Mouse (Mus musculus) right cerebral cortex, postnatal 14 days (tissue): Measurements from ENCODE around the gene Spem1.
"Not testable (repeated sequence)": the region's sequence is repeated elsewhere in the genome, so short reads cannot be mapped to it uniquely, and the experiment has no call there.

Source experiments
- DNase-seq: peaks from one replicate; pipeline ENCODE4 v3.0.0; 2022

Gene Spem1

GRCm38 (mm10) chr11:69822080-69822479 lies at the start of gene Spem1:
TSS of gene Spem1 (minus strand) at chr11:69822180.
- no peak for DNase-seq

DNA sequence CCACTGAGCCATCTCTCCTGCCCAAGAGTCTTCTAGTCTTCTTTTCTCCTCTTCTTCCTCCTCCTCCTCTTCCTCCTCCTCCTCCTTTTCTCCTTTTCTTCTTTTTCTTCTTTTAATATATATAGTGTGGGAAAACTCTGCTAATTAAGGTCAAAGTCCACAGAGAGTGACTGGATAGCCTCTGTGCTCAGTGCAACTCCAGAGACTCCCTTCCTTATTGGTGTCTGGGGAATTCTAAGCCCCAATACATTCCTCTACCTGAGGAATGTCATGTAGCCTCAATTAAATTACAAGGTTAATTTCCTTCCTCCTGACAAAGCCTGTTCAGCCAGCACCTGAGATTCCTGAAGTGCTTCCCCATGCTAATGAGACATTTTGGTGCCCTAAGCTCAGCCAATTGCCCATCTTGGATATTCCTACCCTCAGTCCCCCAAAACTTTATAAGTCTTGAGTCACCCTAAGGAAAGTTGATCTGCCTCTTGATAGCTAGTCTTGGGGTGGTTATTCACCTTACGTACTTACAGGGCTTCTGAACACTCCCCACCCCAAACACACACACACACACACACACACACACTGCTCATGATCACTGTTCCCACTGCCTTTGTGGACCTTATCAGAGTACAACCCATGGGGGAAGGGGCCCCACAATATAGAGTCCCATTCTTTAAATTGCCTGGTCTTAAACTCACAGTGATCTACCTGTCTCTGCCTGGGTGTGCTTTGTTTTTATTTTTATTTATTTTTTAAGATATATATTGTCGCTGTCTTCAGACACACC lies 48.5 kb upstream of the Spem1 start:
- DNase-seq, result no peak

- no peak for DNase-seq
These were observed 45.4 kb upstream of the Spem1 start for GRCm38 (mm10) chr11:69867335-69867734.

GRCm38 (mm10) chr11:69865561-69865960 lies 43.6 kb upstream of the Spem1 start:
- DNase-seq, result no peak

GRCm38 (mm10) chr11:69864138-69864860 lies 42.3 kb upstream of the Spem1 start:
- DNase-seq, result no peak

- not testable (repeated sequence) for DNase-seq
These were observed 41.7 kb upstream of the Spem1 start for GRCm38 (mm10) chr11:69863729-69864128.

DNA sequence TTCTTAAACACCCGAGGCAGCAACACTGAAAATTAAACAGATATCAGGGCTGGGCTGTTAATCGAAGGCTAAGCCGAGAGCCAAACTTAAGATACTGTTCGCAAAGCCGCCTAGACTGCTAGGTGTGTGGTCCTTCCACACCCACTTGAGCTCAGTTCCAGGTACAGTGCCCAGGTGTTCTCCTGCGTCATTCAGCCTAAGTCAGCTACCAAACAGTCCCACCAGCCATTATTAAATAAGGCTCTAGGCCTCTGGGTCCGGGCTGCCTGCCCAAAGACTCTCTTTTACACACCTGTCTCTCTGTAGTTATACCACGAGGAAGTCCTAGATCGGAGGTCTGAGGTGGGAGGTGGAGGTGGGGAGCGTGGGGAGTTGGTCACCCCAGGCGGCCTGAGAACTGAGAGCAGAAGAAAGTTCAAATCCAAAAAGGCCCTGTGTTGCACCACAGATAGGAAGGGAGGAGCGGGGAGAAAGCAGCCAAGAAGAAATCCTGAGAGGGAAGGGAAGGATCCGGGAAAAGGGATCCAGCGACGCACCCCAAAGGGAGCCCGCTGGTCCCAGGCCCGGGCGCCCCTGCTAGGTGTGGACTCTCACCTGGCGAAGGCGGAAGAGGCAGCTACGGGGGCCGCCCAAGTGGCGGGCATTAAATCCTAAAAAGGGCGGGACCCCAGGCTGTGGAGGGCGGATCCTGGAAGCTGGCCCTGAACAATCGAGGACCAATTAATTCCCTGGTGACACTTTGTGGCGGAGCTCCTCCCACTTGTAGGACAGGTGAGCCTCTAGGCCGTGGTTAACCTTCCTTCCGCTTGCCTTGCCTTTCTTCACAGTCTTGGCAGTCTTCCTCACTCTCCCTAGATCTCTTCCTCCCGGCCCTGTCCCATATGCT lies 36.4 kb upstream of the Spem1 start, which contains the start of gene Tnk1:
Tnk1 (minus strand) TSS at position 618 of the 886 bp plus-strand sequence.
- no peak for DNase-seq

GRCm38 (mm10) chr11:69855347-69855746 lies 33.4 kb upstream of the Spem1 start:
- no peak for DNase-seq

GRCm38 (mm10) chr11:69854680-69855079 lies 32.7 kb upstream of the Spem1 start:
- no peak for DNase-seq

GRCm38 (mm10) chr11:69853994-69854393 lies 32.0 kb upstream of the Spem1 start:
- DNase-seq, result no peak

- no peak for DNase-seq
These were observed 28.8 kb upstream of the Spem1 start for GRCm38 (mm10) chr11:69850754-69851153.

DNA sequence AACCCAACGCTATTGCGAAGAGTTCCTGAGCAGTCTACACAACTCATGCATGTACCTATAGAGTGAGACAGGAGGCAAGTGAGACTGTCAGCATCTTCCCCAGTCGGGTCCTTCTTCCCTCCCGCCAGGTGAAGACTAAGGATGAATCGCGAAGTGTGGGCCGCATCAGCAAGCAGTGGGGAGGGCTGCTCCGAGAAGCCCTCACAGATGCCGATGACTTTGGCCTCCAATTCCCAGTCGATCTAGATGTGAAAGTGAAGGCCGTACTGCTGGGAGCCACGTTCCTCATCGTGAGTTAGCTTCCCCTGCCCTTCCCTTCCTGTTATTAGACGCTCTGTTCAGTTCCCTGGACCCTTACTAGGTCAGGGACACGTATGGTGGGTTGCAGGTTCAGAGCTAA lies 27.9 kb upstream of the Spem1 start:
- no peak for DNase-seq

DNA sequence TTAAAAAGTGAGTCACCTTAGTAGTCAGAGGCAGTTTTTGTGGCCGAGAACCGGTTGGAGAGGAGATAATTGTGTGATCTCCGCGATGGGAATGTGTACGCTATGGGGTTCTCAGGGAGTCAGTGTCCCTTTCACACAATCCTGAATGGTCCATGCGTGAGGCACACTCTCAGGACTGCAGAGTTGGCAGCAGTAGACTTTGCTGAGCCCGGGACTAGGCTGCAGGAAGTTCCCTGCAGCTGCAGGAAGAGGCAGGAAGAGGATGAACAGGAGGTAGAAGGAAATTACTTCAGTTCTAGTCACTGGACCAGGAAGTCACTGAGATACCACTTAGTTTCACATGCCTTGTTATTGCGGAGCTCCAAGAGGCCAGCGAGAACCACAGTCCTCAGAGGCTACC lies 27.1 kb upstream of the Spem1 start:
- no peak for DNase-seq

- no peak for DNase-seq
These were observed 26.0 kb upstream of the Spem1 start for GRCm38 (mm10) chr11:69848021-69848420.

DNA sequence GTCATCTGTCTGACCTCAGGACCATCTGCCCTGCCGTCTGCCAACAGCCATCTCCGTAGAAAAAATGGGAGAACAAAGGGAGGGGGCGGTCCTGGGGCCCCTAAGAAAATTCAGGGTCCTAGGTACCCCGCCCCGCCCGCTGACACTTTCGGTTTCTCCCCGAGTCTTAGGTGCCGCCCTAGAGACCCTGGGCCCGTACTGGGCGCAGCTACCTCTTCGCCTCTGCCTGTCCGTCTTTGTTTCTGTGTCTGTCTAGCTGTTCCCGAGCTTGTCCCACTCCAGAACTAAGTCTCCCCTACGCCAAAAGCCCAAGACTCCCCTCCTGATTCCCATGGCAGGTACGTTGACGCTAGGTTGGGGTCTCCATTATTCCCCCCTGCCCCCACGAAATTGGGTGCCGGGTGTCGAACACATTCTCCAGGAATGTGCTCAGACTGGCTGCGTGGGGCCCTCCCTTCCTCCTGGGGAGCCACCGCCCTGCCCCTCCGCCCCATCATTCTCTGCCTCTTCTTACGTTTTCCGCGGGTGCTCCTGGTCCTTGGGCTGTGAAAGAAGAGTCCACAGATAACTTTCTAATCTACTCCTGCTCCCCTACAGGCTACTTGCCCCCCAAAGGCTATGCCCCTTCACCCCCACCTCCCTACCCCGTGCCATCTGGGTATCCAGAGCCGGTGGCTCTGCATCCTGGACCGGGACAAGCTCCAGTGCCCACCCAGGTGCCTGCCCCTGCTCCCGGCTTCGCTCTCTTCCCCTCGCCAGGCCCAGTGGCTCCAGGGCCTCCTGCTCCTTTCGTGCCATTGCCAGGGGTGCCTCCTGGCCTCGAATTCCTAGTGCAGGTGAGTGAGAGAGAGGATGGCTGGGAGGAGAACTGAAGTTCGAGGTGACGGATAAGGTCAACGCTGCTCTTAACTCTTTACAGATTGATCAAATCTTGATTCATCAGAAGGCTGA lies 25.0 kb upstream of the Spem1 start:
- DNase-seq, result no peak

DNA sequence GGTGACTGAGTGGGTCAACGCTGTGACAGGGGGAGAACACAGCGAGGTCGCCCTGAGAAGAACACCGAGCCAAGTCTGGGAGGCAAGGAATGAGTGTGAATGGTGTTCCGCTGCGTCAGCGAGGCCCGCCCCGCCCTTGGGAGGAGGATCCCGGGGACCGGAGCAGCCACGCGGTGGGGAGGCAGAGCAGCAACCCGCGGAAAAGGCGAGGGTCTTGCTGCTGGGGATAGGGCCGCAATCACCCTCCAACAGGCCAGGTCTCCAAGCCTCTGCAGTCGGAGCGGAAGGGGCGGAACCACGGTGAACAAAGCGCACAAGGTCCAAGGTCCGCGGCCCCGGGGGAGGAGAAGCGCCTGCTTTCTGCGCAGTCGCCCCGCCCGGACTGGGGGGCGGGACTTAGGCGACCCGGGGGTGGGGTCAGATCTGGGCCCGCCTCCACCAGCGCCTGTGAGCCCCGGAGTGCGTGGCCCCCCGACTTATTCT lies 24.3 kb upstream of the Spem1 start, which contains the start of gene Plscr3:
Plscr3 (plus strand) TSS at position 179 of the 483 bp plus-strand sequence.
- peak; percentile 81 for DNase-seq

GRCm38 (mm10) chr11:69838714-69839104 lies 16.7 kb upstream of the Spem1 start:
- DNase-seq, result no peak

DNA sequence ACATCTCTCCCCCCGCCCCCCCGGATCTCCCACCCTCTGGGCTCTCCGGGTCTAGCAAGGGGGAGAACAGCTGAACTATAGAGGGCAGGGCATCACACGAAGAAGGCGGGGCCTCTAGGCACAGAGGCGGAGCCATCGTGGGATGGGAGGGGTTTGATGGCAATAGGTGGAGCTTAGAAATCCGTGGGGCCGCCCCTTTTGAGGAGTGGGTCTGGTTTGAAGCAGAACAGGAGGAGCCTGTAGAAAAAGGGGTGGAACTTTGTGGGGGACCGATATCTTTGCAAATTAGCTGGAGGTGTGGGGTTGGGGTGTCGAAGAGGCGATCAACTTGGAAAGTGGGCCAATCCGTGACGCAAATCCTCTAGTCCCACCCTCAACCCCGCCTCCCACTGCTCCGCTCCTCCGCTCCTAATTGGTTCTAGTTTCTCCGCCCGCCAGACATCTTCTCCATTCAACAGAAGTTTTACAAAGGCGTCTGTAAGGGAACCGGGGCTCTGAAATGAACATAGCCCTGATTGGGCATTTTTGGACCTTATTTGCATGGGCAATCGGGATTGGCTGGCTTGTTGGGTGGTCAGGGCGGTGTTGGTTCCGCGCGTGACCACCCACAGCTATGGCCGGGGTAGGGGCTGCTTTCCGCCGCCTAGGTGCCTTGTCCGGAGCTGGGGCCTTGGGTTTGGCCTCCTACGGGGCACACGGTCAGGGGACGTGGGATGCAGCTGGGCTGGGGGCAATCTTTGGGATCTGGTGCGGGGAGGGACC lies 16.2 kb upstream of the Spem1 start, which contains the start of gene Tmem256:
Tmem256 (plus strand) TSS at position 563 of the 762 bp plus-strand sequence.
- peak; percentile 94 for DNase-seq

GRCm38 (mm10) chr11:69837604-69837951 lies 15.6 kb upstream of the Spem1 start, which contains the start of gene Nlgn2:
TSS of gene Nlgn2 (minus strand) at chr11:69837784.
- DNase-seq, result peak; percentile 82

GRCm38 (mm10) chr11:69836703-69837576 lies 15.0 kb upstream of the Spem1 start:
- peak; percentile 47 for DNase-seq
